In genomic region chr2:59533971-59534748, GRCm38 (mm10) we compare ENCODE assay signal across 16 mouse cellular contexts. TPM values are rescaled to one million over a fixed set of nuclear protein-coding genes. Genes with fewer than 3 reads are reported as not detected.
DNase-seq lines count a peak whose midpoint lies in the region; TF ChIP-seq lines count a peak whose summit lies in the region.
"Had no signal": no experiment of that assay in that cellular context is flagged by ENCODE, and none has a peak within 500 bp of the region (broad histone marks: within the 10 kb centered on the region; RNA-seq: fewer than 3 reads in every experiment).

No protein-coding gene starts in this region.

- 0 out of 2 replicates have a peak overlapping the region, but pooled peaks have one; percentile 3 for H3K27ac ChIP-seq in gastrocnemius, adult 2 months
- H3K27ac ChIP-seq: hindbrain, embryonic 12.5 days; liver, embryonic 12.5 days had no signal

- intact Hi-C loops in gastrocnemius, adult 2 months (cut with DNase I), result no loop called here
- intact Hi-C loops in heart, postnatal 10 days (cut with DNase I), result no loop called here

- no peak for DNase-seq in gastrocnemius, adult 2 months
- DNase-seq in gastrocnemius, postnatal 10 days, result no peak
- peak; percentile 64 for DNase-seq in 416B (ENCODE audit: low read depth)
- peak; percentile 22 for DNase-seq in heart, adult 8-10 months (ENCODE audit: low spot score)
- peak; percentile 36 to 41 for DNase-seq in heart, postnatal 10 days
- DNase-seq in cerebellum, postnatal 4 days (ENCODE audit: low spot score in 2 of 2), result no peak
- no peak for DNase-seq in thymus, postnatal 25 days
- no peak for DNase-seq in frontal cortex, postnatal 10 days (ENCODE audit: low spot score in 2 of 2)
- DNase-seq: gastrocnemius, postnatal 14 days; kidney, adult 9 months; thymus, postnatal 4 days had no signal

- no peak for TF ChIP-seq CTCF in gastrocnemius, adult 2 months (IDR thresholded peaks at IDR 0.05)

- H3K4me3 ChIP-seq in gastrocnemius, adult 2 months, result no peak overlapping the region
- H3K4me3 ChIP-seq: hindbrain, embryonic 12.5 days; liver, embryonic 12.5 days; myocyte had no signal

RNA-seq across cellular contexts. Expression of gene Dapl1, which starts 49.7 kb away (rescaled TPM):
- total RNA-seq in gastrocnemius, adult 2 months (2021), result not detected
- not detected for total RNA-seq in gastrocnemius, postnatal 10 days (2021)
- not detected for total RNA-seq in heart, adult 8-10 months (2022)
- not detected for total RNA-seq in heart, postnatal 10 days (2021)
- total RNA-seq: adrenal gland, postnatal 4 days; gastrocnemius, postnatal 14 days; megakaryocyte-erythroid progenitor cell, adult 5-6 weeks had no signal

Comparison
In these comparisons a context has a peak if more than half of its experiments do, and no peak if none do; other contexts are left out.
1. DNase-seq: peak in 416B (single experiment), heart, adult 8-10 months (single experiment) and heart, postnatal 10 days (2 of 2); none in gastrocnemius, adult 2 months (single experiment), gastrocnemius, postnatal 10 days (single experiment), cerebellum, postnatal 4 days (0 of 2), thymus, postnatal 25 days (single experiment) and frontal cortex, postnatal 10 days (0 of 2).